Mouse (Mus musculus): ENCODE data around the gene Ank3. TPM values are rescaled to one million over a fixed set of nuclear protein-coding genes. Genes with fewer than 3 reads are reported as not detected.

The Ank3 gene
- total RNA-seq, 1 experiment from 2014 or later: 1.6 TPM

GRCm38 (mm10) chr10:69530326-69530725 lies 131.8 kb downstream of the Ank3 start:
- ATAC-seq (ENCODE audit: extremely low read depth, insufficient number of reproducible peaks, low FRiP score, poor library complexity, severe bottlenecking): no peak

- no peak for ATAC-seq (ENCODE audit: extremely low read depth, insufficient number of reproducible peaks, low FRiP score, poor library complexity, severe bottlenecking)
Measured at GRCm38 (mm10) chr10:69531569-69531968, 133.0 kb downstream of the Ank3 start.

GRCm38 (mm10) chr10:69532169-69532730 lies 133.7 kb downstream of the Ank3 start:
- no peak for ATAC-seq (ENCODE audit: extremely low read depth, insufficient number of reproducible peaks, low FRiP score, poor library complexity, severe bottlenecking)

- ATAC-seq (ENCODE audit: extremely low read depth, insufficient number of reproducible peaks, low FRiP score, poor library complexity, severe bottlenecking): no peak
Measured at GRCm38 (mm10) chr10:69533505-69534388, 135.2 kb downstream of the Ank3 start.

- no peak for ATAC-seq (ENCODE audit: extremely low read depth, insufficient number of reproducible peaks, low FRiP score, poor library complexity, severe bottlenecking)
Measured at GRCm38 (mm10) chr10:69534716-69535115, 136.1 kb downstream of the Ank3 start.

GRCm38 (mm10) chr10:69535123-69535930 lies 136.8 kb downstream of the Ank3 start:
- no peak for ATAC-seq (ENCODE audit: extremely low read depth, insufficient number of reproducible peaks, low FRiP score, poor library complexity, severe bottlenecking)

- ATAC-seq (ENCODE audit: extremely low read depth, insufficient number of reproducible peaks, low FRiP score, poor library complexity, severe bottlenecking): no peak
Measured at GRCm38 (mm10) chr10:69535931-69536200, 137.3 kb downstream of the Ank3 start.

GRCm38 (mm10) chr10:69536372-69537075 lies 138.0 kb downstream of the Ank3 start:
- no peak for ATAC-seq (ENCODE audit: extremely low read depth, insufficient number of reproducible peaks, low FRiP score, poor library complexity, severe bottlenecking)

- no peak for ATAC-seq (ENCODE audit: extremely low read depth, insufficient number of reproducible peaks, low FRiP score, poor library complexity, severe bottlenecking)
Measured at GRCm38 (mm10) chr10:69538236-69538635, 139.7 kb downstream of the Ank3 start.

GRCm38 (mm10) chr10:69542439-69542838 lies 143.9 kb downstream of the Ank3 start:
- ATAC-seq (ENCODE audit: extremely low read depth, insufficient number of reproducible peaks, low FRiP score, poor library complexity, severe bottlenecking): no peak

GRCm38 (mm10) chr10:69543876-69544620 lies 145.5 kb downstream of the Ank3 start:
- ATAC-seq (ENCODE audit: extremely low read depth, insufficient number of reproducible peaks, low FRiP score, poor library complexity, severe bottlenecking): no peak

- no peak for ATAC-seq (ENCODE audit: extremely low read depth, insufficient number of reproducible peaks, low FRiP score, poor library complexity, severe bottlenecking)
Measured at GRCm38 (mm10) chr10:69544653-69545052, 146.1 kb downstream of the Ank3 start.

- no peak for ATAC-seq (ENCODE audit: extremely low read depth, insufficient number of reproducible peaks, low FRiP score, poor library complexity, severe bottlenecking)
Measured at GRCm38 (mm10) chr10:69545936-69546335, 147.4 kb downstream of the Ank3 start.

GRCm38 (mm10) chr10:69546643-69547042 lies 148.1 kb downstream of the Ank3 start:
- ATAC-seq (ENCODE audit: extremely low read depth, insufficient number of reproducible peaks, low FRiP score, poor library complexity, severe bottlenecking): no peak

GRCm38 (mm10) chr10:69548771-69549170 lies 150.2 kb downstream of the Ank3 start:
- no peak for ATAC-seq (ENCODE audit: extremely low read depth, insufficient number of reproducible peaks, low FRiP score, poor library complexity, severe bottlenecking)

- ATAC-seq (ENCODE audit: extremely low read depth, insufficient number of reproducible peaks, low FRiP score, poor library complexity, severe bottlenecking): no peak
Measured at GRCm38 (mm10) chr10:69549221-69549620, 150.6 kb downstream of the Ank3 start.

- no peak for ATAC-seq (ENCODE audit: extremely low read depth, insufficient number of reproducible peaks, low FRiP score, poor library complexity, severe bottlenecking)
Measured at GRCm38 (mm10) chr10:69550824-69551223, 152.3 kb downstream of the Ank3 start.

- ATAC-seq (ENCODE audit: extremely low read depth, insufficient number of reproducible peaks, low FRiP score, poor library complexity, severe bottlenecking): no peak
Measured at GRCm38 (mm10) chr10:69553091-69553490, 154.5 kb downstream of the Ank3 start.

- no peak for ATAC-seq (ENCODE audit: extremely low read depth, insufficient number of reproducible peaks, low FRiP score, poor library complexity, severe bottlenecking)
Measured at GRCm38 (mm10) chr10:69555592-69555991, 157.0 kb downstream of the Ank3 start.

Data from neutrophil, adult 5-6 weeks (primary cell).